Mouse (Mus musculus) c-Kit-positive CD71-negative TER-119-negative erythroid progenitor cells, embryonic 14.5 days (primary cell): Measurements from ENCODE around the gene Smarcal1.

Experiments
- DNase-seq: peaks from one replicate; pipeline ENCODE4 v3.0.0-alpha.2; 2013; ENCODE audit warnings: low read depth

The Smarcal1 gene

DNA sequence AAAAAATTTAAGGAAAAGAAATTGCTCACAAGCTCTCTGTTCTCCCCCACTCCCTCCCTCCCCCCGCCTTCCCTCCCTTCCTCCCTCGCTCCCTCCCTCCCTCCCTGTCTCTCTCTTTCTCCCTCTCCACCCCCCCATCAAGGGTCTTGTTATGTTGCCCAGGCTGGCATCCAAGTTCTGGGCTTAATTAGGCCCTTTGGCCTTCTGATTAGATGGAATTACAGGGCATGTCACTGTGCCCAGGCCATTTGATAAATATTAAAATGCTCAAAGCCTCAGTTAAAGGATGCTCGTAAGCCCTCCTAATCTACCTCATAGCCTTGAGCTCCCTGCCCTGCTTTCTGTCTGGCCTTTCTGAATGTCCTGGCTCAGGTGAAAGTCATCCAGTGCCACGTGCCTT, 7.6 kb downstream of the Smarcal1 start:
- no peak for DNase-seq

GRCm38 (mm10) chr1:72592350-72592749, 9.3 kb downstream of the Smarcal1 start:
- DNase-seq = no peak

DNA sequence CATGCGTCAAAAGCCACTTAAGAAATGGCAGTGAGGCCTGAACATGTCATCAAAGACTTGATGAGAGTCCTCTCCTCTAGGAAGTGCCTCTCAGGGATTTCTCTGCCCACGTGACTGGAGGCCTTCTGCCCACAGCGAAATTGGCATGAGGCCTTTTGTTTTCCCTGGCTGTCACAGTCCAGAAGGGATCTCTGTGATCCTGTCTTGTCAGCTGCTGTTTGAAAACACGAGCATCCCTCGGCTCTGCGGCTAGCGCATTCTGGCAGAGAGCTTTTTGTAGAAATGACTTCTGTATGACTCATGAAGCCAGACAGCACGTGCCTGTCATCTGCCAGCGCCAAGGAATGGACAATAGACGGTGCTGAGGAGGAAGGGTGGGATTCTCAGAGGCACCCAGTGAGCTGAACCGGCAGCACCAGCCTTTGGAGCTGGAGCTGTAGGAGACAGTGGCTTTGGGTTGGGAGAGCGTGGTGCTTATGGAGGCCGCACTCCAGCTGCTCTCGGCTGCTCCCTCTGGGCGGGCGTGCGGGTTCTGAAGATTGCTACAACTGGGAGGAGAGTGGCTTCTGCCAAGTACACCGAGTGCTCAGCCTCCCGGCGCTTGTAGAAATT, 10.4 kb downstream of the Smarcal1 start:
- DNase-seq = no peak

DNA sequence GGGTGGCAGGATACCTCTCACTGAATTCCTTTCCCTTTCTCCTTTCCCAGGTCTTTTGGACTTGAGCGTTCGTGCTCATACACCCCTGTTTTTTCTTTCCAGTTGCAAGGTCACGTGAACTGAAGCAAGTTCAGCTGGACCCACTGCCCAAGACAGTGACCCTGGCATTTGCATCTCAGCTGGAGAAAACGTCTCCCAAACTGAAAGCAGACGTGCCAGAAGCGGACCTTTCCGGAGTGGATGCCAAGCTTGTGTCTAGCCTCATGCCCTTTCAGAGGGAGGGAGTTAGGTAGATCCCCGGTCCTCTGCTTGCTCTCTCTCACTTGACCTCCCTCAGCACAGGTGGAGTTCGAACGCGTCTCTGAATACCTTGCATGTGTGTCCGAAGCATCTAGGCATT, 12.6 kb downstream of the Smarcal1 start:
- no peak for DNase-seq

DNA sequence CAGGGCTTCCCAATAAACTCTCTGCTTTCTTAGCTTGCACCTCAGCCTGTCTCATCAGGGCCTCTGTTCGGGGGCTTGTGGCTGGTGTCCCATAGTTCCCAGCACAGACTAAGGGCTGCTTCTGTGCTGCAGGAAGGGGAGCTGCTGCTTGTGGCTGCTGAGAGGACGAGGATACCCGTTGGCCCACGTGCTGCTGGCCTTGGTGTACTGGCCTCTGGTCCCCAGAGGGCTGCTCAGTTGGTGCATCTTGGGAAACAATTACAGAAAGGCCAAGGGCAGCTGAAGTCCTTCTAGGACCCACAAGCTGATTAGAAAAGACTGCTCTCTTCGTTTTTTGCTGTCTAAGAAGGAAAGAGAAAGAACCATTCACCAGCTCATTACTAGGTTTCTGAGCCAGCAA, 13.2 kb downstream of the Smarcal1 start:
- DNase-seq = no peak

- no peak for DNase-seq
Measured at GRCm38 (mm10) chr1:72599146-72600101, 16.4 kb downstream of the Smarcal1 start.

DNA sequence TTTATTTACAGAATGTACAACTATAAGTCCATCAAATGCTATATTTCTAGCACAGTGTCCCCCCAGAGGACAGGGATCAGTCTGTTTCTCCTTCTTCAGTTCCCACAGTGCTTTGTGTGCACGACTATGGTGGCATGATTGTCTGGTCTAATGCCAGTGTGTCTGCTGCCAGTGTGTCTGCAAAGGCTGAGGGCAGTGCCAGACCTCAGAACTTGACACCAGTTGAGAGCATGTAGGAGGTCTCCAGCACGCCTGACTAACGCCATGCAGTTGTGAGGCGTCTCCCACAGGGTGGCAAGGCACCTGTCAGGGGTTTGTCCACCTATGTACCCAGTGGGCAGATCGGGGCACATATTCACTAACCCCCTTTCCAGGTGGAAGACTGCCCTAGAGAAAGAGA, 17.7 kb downstream of the Smarcal1 start:
- DNase-seq = no peak

- no peak for DNase-seq
Measured at GRCm38 (mm10) chr1:72601233-72601632, 18.2 kb downstream of the Smarcal1 start.

- DNase-seq = no peak
Measured at GRCm38 (mm10) chr1:72602186-72602585, 19.1 kb downstream of the Smarcal1 start.

DNA sequence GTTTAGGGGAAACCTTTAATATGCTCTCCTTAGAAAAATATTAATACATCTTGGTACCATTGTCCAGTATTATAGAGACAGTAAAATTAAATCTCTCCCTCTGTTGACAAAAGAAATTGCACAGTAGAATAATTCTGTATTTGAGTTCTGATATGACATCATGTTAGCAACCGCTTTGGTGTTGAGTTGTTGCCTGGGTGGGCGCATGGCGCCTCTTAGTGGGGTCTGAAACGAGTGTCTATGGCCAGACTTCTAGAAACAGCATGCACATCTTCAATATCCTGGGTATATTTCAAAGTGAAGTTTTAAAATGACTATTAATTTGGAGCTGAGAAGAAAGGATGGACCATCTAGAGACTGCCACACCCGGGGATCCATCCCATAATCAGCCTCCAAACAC, 19.8 kb downstream of the Smarcal1 start:
- DNase-seq = no peak

- DNase-seq = no peak
Measured at GRCm38 (mm10) chr1:72606186-72606673, 23.2 kb downstream of the Smarcal1 start.

DNA sequence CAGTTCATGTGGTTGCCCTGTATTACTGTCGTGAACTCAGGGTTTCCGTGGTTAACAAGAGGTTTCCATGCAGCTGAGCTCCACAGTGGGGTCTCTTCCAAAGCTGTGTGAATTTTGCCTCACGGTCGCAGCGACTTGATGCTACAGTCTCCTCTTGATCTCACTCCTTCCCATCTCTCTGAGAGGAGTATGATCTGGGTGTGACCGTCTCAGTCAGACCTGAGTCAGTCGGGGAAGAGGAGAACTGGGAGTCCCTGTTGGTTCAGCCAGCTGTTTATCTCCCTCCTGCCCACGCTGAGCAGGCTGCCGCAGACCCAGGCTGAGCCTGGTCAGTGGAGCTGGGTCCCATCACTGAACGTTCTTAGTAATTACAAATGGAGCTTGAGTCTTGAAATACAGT, 26.1 kb downstream of the Smarcal1 start:
- DNase-seq = no peak

GRCm38 (mm10) chr1:72609887-72610877, 27.1 kb downstream of the Smarcal1 start:
- DNase-seq = no peak

GRCm38 (mm10) chr1:72612172-72612571, 29.1 kb downstream of the Smarcal1 start:
- DNase-seq = no peak

- no peak for DNase-seq
Measured at GRCm38 (mm10) chr1:72635221-72635620, 52.2 kb downstream of the Smarcal1 start.

DNA sequence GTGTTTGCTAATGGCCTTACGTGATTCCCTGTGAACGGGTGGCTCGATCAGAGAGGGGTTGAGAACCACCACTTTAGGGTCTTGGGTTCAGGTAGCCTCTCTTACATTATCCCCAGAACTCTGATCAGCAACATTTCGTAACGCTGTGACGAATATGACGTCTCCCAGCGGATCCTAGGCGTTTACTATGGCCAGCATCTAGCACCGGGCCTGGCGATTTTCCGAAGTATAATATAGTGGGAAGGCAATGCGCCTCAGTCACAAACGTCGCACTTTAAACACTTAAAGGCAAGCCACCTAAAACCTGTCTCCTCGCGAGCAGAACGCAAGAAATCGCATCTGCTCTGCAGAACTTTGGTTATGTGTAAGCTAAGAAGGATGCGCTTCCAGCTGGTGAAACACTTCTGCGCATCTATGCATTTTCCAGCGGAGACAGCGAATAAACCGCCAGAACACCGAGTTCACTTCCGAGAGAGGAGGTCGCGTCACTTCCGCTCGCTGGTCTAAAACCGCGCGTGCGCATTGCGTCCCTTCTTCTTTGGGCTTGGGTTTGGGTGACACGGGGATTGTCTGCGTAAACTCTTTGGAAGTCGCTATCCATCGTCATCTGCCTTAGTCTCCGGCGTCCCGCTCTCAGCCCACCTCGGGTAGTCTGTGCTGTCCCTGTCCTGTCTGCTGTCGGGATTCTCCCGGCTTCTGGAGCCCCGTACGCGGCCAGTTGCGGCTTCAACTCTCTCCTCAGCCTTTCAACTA, 57.8 kb downstream of the Smarcal1 start:
- peak; percentile 1 for DNase-seq

DNA sequence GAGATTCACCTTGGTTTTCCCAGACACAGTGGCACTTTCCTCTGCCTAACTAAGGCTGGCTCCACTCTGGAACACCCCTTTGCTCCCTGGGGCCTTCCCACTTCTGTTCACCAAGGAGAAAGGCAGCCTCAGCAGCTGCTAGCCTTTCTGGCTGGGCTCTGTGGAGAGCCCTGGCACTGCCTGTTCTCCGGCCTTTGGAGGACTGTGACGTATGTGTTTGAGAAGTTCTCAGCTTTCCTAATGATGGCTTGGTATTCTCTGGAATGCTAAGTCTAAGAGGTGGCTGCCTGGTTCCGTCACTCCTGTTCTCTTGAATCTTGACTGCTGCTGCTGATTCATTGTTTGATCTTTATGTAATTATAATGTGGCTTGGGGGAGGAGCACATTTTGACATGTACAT, 90.0 kb downstream of the Smarcal1 start:
- DNase-seq = no peak
